Mouse (Mus musculus): ENCODE results near the gene Fem1b.
"Not testable (repeated sequence)": the region's sequence is repeated elsewhere in the genome, so short reads cannot be mapped to it uniquely, and the experiment has no call there.

Gene Fem1b

GRCm38 (mm10) chr9:62811516-62812121, at the start of gene Fem1b:
Fem1b (minus strand) TSS chr9:62811934.
- CTCF ChIA-PET: interaction anchor here (0.6 kb wide), 1 partner anchor 98 kb away, joined by 6 read pairs; no protein-coding TSS in a partner anchor

- CTCF ChIA-PET: no interaction called here
Observed at GRCm38 (mm10) chr9:62860866-62861265, 49.1 kb upstream of the Fem1b start.

- CTCF ChIA-PET: not testable (repeated sequence)
Observed at GRCm38 (mm10) chr9:62860102-62860501, 48.4 kb upstream of the Fem1b start.

- CTCF ChIA-PET: no interaction called here
Observed at GRCm38 (mm10) chr9:62858266-62859019, 46.7 kb upstream of the Fem1b start.

- CTCF ChIA-PET: no interaction called here
Observed at GRCm38 (mm10) chr9:62857719-62858261, 46.1 kb upstream of the Fem1b start, which contains the start of gene Calml4. Calml4 (plus strand) TSS chr9:62858080.

GRCm38 (mm10) chr9:62857216-62857615, 45.5 kb upstream of the Fem1b start:
- CTCF ChIA-PET: no interaction called here

GRCm38 (mm10) chr9:62854483-62854882, 42.7 kb upstream of the Fem1b start:
- CTCF ChIA-PET: no interaction called here

GRCm38 (mm10) chr9:62851571-62851970, 39.8 kb upstream of the Fem1b start:
- CTCF ChIA-PET: no interaction called here

- CTCF ChIA-PET: interaction anchor here (0.6 to 1.1 kb wide), 2 partner anchors 11 to 125 kb away, joined by 4 to 9 read pairs; no protein-coding TSS in a partner anchor
Observed at GRCm38 (mm10) chr9:62848641-62849040, 36.9 kb upstream of the Fem1b start.

- CTCF ChIA-PET: interaction anchor here (0.5 to 1.1 kb wide), 8 partner anchors 16 to 276 kb away, joined by 3 to 5 read pairs (median 3); no protein-coding TSS in a partner anchor
Observed at GRCm38 (mm10) chr9:62847694-62848093, 36.0 kb upstream of the Fem1b start.

- CTCF ChIA-PET: interaction anchor here (0.6 kb wide), 1 partner anchor 1193 kb away, joined by 3 read pairs; no protein-coding TSS in a partner anchor
Observed at GRCm38 (mm10) chr9:62844461-62844860, 32.7 kb upstream of the Fem1b start.

- CTCF ChIA-PET: no interaction called here
Observed at GRCm38 (mm10) chr9:62843356-62844024, 31.8 kb upstream of the Fem1b start.

GRCm38 (mm10) chr9:62839172-62839770, 27.5 kb upstream of the Fem1b start:
- CTCF ChIA-PET: interaction anchor here (0.7 kb wide), 1 partner anchor 12 kb away, joined by 4 read pairs; no protein-coding TSS in a partner anchor

GRCm38 (mm10) chr9:62838506-62839171, 26.9 kb upstream of the Fem1b start, which contains the start of gene Cln6:
Cln6 (plus strand) TSS chr9:62838785.
- CTCF ChIA-PET: interaction anchor here (0.7 kb wide), 1 partner anchor 11 kb away, joined by 4 read pairs; no protein-coding TSS in a partner anchor

- CTCF ChIA-PET: interaction anchor here (0.6 to 0.8 kb wide), 2 partner anchors 511 to 801 kb away, joined by 3 to 9 read pairs; no protein-coding TSS in a partner anchor
Observed at GRCm38 (mm10) chr9:62838146-62838505, 26.4 kb upstream of the Fem1b start.

- CTCF ChIA-PET: interaction anchor here (0.5 to 0.8 kb wide), 6 partner anchors 8 to 802 kb away, joined by 3 to 9 read pairs (median 6); no protein-coding TSS in a partner anchor
Observed at GRCm38 (mm10) chr9:62837611-62838010, 25.9 kb upstream of the Fem1b start.

- CTCF ChIA-PET: no interaction called here
Observed at GRCm38 (mm10) chr9:62835705-62836446, 24.1 kb upstream of the Fem1b start.

- CTCF ChIA-PET: no interaction called here
Observed at GRCm38 (mm10) chr9:62834906-62835305, 23.2 kb upstream of the Fem1b start.

GRCm38 (mm10) chr9:62829877-62830276, 18.1 kb upstream of the Fem1b start:
- CTCF ChIA-PET: no interaction called here

- CTCF ChIA-PET: interaction anchor here (0.9 to 1.2 kb wide), 2 partner anchors 12 to 19 kb away, joined by 3 to 4 read pairs; no protein-coding TSS in a partner anchor
Observed at GRCm38 (mm10) chr9:62828662-62829086, 16.9 kb upstream of the Fem1b start.
